Mouse (Mus musculus) ES-Bruce4 (cell line): ENCODE results near the gene Xxylt1.

Experiments
- CTCF ChIP-seq: IDR thresholded peaks from one replicate; pipeline ENCODE4 v1.8.1; 2011; ENCODE audit warnings: low read depth, low read length
- EP300 ChIP-seq: IDR thresholded peaks from 2 replicates; pipeline ENCODE4 v1.6.1; 2011; ENCODE audit warnings: low read depth, low read length; ENCODE audit not compliant: insufficient read depth
- POLR2A ChIP-seq: IDR thresholded peaks from one replicate; pipeline ENCODE4 v1.8.1; 2011; ENCODE audit warnings: low read length; ENCODE audit not compliant: insufficient read depth

GRCm38 (mm10) chr16:31035651-31036245, 45.5 kb downstream of the Xxylt1 start:
- TF ChIP-seq CTCF, result no peak
- TF ChIP-seq POLR2A, result no peak
- no peak for TF ChIP-seq EP300
